Mouse (Mus musculus): ENCODE measurements around the gene Ccdc33. TPM values are rescaled to one million over a fixed set of nuclear protein-coding genes. Genes with fewer than 3 reads are reported as not detected.

The Ccdc33 gene
- polyA plus RNA-seq, 1 experiment = 0.06 TPM

DNA sequence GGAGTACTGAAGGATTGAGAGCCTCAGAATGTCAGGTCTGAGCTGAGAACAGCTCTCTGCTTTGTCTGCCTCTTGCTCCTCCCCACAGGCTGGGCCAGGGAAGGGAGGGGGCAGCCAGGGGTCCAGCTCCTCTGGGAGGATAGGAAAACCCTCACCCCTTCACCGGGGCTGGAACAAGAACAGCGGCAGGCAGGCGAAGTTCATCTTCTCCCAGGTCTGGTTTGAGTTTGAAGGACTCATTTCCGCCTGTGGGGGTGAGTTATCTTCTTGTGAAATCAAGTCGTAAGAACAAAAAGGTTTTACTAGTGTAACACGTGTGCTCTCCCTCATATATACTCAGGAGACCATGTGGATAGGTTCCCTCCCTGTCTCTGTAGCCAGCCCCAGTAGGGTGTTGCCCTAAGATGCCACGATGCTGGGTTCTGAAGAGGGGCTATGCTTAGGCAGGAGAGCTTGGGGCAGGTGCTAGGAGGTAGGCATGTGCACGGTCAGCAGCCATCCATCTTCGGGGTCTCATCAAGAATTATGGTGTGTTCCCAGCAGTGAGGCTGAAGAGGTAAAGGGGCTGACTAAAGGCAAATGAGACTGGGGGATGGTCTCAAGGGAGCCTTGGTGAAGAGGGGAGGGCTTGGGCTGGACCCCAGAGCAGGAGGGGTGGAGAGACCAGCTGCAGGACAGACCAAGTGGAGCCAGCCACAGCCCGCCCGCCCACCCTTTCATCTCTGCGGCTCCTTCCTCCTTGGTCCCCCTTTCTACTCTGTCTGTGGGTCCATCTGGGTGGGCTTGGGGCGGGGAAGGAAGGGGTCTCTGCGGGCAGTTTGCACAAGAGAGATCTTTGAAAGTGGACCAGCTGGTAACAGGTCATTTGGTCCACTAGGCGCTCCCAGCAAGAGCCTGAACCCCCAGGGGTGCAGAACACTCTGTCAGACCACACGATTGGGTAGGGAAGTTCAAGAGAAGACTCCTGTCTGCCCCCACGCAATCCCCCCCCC is 15.6 kb upstream of the Ccdc33 start:
- WGBS = 21% methylated on average over 17 of the region's 17 CpGs
- DNase-seq (ENCODE audit: low read depth, low spot score) = no peak

DNA sequence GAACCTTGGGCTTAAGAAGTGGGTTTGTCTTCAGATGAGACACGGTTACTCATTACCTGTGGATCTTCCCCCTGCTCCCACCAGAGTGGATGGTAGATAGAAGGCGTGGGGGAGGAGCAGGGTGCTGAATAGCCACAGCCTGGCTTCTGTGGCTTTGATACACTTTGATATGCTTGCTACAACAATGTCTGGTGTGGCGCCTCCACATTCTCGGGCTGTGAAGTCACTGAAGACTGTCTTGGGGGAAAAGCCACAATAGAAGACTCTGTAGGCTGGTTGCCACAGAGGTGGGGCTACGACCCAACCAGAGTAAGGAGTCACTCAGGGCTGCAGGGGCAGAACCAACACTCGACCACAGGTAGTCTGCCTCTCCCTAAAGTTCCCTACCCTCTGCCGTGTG is 13.1 kb upstream of the Ccdc33 start:
- no peak for DNase-seq (ENCODE audit: low read depth, low spot score)
- WGBS = 63% methylated on average over 7 of the region's 7 CpGs

DNA sequence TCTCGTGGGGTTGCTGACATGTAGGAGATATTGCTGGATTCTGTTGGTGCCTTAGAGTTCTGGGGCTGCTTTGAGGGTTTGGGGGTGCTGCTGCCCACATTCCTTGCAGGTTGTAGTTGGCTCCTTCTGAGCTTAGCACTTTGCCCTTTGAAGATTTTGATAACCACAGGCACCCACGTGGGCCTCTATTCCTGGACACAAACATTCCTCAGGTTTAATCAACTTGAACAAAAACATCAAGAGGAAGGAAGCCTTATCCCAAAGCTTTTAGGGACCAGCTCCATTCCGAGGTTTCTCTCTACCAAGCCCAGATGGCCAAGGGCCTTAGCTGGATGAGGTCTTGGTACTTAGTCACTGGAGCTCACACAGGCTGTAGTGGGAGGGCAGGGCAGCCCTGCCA is 12.3 kb upstream of the Ccdc33 start:
- 34% methylated on average over 3 of the region's 3 CpGs for WGBS
- no peak for DNase-seq (ENCODE audit: low read depth, low spot score)

DNA sequence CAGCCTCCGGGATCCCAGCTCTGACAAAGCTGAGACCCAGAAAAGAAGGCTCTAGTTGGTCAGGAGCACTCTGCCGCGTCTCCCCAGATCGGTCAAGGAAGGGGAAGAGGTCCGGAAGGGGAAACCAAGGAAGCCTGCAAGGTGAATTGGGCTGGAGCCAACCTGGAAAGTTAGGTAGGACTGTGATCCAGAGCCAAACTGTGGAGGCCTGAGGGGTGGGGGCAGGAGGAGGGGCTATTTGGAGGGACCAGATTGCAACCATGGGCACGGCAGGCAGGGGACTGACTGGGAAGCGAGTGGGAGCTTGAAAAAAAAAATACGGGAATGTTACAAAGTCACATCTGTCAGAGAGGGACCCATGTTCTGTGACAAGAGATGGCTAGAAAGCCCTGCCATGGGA is 10.9 kb upstream of the Ccdc33 start:
- no peak for DNase-seq (ENCODE audit: low read depth, low spot score)
- WGBS = 49% methylated on average over 8 of the region's 8 CpGs

DNA sequence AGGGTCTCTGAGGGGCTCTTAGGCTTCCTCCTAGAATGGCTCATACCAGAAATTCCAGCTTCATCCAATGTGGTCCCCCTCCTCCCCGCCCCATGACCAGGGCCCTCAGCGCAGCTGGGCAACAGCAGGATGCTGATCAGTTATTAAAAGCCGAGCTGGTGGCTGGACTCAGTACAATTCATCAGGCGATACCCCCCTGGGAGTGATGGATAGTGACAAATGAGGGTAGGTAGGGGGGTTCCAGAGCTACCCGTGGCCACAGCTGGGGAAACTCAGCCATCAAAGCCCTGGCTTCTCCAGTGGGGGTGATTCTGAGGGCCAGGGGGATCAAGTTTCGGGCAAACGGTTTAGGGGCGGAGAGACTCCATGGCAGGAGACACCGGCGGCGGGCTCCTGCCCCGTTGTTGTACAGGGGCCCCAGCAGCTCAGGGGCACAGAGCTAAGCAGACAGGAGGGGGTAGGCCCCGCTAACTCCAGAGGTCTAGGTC is 10.3 kb upstream of the Ccdc33 start:
- no peak for DNase-seq (ENCODE audit: low read depth, low spot score)
- WGBS = 35% methylated on average over 13 of the region's 13 CpGs

DNA sequence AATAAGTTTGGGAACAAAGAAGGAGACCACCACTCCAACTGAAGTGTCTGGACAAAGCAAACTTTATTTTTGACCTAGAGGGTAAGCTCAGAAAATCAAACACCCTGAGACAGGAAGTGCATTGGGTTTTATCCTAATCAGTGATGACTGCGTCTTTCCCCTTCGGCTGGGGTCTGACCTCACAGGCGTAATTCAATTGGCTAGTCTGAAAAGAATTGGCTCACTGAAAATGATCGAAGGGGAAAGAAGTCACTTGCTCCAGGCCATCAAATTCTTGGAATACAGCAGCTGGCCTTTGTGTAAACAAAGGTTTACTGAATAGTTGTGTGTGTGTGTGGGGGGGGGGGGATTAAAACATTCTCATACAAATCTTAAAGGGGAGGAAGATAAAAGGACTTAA is 7.2 kb upstream of the Ccdc33 start:
- WGBS = 50% methylated on average over 4 of the region's 4 CpGs
- DNase-seq (ENCODE audit: low read depth, low spot score) = no peak

DNA sequence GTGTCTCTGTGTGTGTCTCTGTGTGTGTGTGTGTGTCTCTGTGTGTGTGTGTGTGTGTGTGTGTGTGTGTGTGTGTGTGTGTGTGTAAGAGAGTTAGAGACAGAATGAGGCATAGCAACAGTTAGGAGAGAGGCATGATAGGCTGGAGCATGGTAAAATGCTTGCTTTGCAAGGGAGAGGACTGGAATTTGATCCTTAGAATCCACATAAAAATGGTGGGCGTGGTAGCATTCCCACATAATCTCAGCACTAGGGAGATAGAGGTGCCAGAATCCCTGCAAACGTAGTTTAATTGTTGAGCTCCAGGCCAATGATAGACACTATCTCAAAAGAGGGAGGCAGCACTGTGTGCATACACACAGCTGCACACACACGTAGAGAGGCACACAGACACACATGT is 6.5 kb upstream of the Ccdc33 start:
- 26% methylated on average over 3 of the region's 3 CpGs for WGBS
- DNase-seq (ENCODE audit: low read depth, low spot score) = peak; percentile 37

DNA sequence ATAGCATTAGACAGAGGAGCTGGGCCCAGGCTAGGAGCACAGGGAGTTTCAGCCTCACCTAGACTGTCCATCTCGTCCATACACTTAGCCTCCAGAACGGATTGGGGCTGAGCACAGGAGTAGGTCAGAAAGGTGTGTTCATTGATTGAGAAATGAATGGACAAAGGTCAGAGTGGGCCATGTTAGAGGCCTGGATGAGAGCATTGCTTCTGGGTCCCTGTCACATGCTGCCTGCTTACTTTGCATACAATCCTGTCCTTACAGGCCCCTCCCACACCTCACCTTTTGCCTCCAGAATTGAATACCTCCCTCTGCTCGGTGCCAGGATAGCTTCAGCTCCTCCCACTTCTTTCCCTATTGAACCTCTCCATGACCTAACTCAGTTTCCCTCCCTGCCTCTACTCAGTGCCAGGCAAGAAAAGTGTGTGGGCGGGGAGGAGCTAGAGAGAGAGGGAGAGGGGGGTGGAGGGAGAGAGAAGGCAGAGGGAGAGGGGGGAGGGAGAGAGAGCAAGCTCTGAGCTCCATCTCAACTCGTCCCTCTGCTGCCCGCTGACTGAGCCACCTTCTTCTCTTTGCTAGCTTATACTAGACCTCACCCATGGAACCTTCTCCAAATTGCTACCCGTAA is 2.5 kb downstream of the Ccdc33 start:
- 45% methylated on average over 7 of the region's 7 CpGs for WGBS
- DNase-seq (ENCODE audit: low read depth, low spot score) = no peak

DNA sequence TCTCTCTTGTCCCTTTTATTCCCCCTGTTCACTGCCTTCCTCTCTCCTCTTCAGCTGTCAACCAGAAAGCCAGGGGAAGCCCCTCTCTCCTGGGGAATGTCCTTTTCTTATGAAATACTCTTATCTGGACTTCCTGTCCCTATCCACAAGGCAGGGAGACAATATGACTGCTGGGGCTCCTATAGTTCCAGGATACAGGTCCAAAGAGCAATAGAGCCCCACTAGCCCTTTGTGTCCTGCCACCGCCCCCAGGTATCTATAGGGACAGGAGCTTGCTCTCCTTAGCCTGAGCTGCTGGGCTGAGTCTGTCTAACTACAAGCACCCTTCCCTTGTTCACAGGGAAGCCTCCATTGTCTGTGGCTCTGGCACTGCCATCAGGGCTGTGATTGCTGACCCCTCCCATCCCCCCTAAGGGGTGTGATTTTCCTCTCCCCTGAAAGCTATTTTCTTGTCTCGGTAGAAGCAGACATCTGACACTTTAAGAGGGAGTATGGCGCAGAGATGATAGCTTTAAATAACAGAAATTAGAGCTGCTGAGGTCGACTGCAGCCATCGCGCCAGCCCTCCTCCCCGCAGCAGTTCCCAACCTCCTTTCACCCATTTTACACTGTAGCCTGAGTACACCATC is 3.2 kb downstream of the Ccdc33 start:
- WGBS = 81% methylated on average over 7 of the region's 7 CpGs

DNA sequence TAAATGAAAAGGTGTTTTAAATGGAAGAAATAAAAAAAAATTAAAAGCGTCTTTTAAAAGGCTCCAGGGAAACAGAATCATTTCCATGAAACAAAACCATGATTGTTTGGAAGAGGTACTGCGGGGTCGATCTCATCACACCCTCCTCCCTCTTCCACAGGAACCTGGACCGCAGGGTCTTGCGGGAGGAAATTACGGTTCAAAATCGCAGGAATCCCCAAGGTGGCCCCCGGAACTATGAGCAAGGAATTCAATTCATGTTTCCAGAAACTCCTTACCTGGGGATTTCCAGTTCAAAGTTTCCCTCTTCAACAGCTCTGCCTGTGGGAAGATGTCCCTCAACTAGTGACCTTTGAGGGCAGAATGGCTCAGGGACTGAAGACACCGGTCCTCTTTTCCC is 4.6 kb downstream of the Ccdc33 start:
- 29% methylated on average over 9 of the region's 9 CpGs for WGBS
- no peak for DNase-seq (ENCODE audit: low read depth, low spot score)

More for the DNA sequence above, 3.2 kb downstream of the Ccdc33 start:
- no peak for DNase-seq (ENCODE audit: low read depth, low spot score)

DNA sequence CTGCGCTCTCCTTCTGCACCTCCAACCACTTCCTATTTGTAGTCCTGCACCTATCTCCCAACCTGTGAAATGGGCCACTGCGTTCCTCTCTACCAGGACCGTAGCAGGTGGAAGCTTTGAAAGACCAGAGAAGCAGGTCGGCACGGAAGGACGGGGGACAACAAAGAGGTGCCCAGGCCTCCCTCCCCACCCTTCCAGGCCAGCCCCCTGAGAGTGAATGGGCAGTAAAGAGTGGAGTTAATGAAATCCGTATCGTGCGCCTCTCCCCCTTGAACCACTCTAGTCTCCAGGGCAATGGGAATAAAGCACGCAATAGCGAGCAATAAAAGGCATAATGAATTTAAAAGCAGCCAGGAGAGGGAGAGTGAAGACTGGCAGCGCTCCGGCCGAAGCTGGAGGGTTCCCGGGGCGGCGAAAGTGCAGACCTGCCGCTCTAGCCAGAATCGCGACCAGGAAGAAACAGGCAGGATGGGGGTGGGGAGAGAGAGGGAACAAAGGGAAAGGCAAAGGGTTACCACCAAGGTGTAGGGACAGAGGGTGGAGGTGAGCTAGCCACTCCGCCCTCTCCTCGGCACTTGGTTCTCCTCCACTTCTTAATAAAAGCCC is 5.2 kb downstream of the Ccdc33 start:
- WGBS = 17% methylated on average over 22 of the region's 22 CpGs
- DNase-seq (ENCODE audit: low read depth, low spot score) = no peak

DNA sequence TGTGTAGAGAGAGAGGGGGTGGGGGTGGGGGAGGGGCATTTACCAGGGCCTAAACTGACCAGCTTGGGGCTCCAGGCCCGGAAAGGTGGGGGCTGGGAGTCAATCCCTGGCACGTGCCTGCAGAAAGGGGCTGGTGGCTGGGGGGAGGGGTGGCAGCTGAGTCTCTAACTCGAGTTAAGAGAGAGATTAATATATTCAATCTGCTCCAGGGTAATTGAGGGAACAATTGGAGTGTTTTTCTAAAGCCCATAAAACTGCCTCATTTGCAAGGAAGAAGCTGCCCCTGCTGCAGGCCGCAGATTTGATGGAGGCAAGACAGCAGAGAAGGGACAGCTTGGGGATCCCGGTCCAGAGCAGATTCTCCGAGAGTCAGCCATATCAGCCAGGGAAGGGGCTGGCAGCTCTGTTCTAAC is 5.8 kb downstream of the Ccdc33 start:
- WGBS = 46% methylated on average over 6 of the region's 6 CpGs
- DNase-seq (ENCODE audit: low read depth, low spot score) = no peak

DNA sequence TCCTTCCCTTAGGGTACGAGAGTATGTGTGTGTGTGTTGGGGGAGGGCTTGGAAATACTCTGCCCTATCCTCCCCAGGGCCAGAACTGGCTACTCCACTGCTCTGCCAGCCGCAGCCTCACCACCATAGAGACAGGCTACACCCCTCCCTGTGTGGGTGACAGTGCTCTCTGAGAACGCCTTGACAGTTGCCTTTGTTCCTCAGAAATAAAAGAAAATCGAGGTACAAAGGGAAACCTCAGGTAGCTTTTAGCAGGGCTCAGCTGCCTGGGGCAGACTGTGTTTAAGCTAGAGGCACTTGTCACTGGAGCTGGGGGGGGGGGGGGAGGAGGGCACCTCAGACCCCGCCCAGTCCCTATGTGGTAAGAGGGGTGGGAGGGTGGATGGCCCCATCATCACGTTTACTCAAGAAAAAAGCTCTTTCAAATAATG is 6.3 kb downstream of the Ccdc33 start:
- no peak for DNase-seq (ENCODE audit: low read depth, low spot score)
- WGBS = 59% methylated on average over 6 of the region's 6 CpGs

DNA sequence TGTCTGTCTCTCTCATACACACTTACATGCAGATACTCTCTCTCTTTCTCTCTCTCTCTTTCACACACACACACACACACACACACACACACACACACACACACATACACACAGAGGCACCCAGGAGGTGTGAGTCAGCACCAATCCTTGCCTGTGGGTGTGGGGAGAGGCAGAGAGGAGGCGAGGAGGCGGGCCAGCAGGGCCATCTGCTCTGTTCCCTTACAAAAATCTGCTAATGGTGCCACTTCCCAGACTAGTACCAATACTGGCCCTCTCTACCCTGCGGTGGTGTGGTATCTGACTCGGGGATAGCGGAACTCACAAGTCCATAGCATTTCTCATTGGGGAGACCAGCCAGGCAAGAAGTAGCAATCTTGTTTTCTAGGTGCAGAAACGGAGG is 7.2 kb downstream of the Ccdc33 start:
- WGBS = 61% methylated on average over 6 of the region's 6 CpGs

DNA sequence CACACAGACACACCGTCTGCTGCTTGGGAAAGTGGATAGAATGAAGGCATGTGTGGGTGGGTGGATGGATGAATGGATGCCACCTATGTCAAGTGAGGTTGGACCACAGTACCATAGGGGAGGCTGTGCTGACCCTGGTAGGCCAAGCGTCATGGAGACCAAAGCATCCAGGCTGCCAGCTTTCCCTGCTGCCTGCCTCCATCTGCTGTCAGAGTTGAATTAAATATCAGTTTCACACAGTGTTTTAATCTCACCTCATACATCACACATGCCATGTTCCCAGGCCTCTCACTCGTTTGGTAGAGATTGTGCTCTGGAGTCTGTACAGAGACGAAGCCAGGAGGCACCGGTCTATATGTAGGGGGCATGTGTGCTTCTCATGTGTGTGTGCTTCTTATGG is 7.8 kb downstream of the Ccdc33 start:
- DNase-seq (ENCODE audit: low read depth, low spot score) = no peak
- 82% methylated on average over 5 of the region's 5 CpGs for WGBS

More for the DNA sequence above, 7.2 kb downstream of the Ccdc33 start:
- no peak for DNase-seq (ENCODE audit: low read depth, low spot score)

DNA sequence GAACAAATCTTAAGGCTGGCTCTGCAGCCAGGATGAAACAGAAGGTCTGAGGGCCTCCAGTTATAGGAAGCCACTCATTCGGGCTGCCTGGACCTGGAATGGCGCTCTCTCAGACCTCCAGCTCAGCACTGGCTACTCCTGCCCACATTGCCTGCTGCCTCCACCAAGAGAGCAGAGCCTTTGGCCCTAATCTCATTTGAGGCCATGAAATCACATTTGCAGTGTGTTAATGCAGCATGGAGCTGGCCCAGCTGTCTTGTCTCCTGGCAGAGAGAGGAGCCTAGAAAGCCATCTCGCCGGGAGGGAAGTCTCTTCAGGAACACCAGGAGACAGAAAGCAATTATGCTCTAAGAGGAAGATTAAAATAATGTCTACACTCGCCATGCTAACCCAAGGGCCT is 11.1 kb downstream of the Ccdc33 start:
- WGBS = 67% methylated on average over 5 of the region's 5 CpGs
- DNase-seq (ENCODE audit: low read depth, low spot score) = no peak

DNA sequence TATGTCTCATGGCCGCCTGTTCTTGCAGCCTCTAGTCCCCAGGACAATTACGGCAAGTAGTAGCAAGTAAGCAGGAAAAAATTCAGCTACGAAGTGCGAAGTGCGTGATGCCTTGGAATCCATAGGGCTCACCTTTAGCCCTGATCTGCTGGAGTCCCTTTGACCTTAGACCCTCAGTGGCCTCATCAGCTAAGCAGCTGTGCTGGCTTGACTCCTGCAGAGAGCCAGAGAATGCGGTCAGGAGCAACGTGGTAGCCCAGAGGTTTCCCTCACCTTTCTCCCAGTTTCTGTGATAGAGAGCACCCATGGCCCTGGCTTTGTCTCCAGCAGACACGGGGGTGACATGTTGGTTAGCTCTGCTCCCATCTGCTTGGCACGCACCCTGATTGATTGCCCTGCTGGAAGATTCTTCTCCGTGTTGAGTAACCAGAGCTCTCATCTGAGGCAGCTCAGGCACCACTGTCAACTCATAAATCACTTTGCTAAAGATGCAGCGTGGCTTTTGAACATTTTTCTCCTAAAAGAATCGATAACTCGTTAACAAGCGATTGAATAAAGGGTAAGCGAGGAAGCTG is 12.9 kb downstream of the Ccdc33 start:
- no peak for DNase-seq (ENCODE audit: low read depth, low spot score)
- WGBS = 55% methylated on average over 15 of the region's 15 CpGs

DNA sequence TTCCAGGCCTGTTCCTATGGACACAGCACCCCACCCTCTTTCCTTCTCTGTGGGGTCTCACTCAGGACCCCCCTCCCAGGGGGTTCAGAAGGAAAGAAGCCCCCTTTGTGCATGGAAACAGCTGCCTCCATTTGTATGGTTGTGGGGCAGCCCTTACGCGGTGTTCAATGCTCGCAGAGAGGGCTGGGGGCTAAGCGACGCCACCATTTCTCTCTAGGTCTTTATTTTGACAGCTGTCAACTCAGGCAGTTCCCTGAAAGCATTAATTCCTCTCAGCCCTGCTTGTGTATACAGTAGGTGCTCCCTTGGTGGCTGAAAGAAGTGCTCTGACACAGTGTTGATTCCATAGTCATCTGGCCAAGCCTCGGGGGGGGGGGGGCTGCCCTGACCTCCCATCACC is 15.0 kb downstream of the Ccdc33 start:
- DNase-seq (ENCODE audit: low read depth, low spot score) = no peak

DNA sequence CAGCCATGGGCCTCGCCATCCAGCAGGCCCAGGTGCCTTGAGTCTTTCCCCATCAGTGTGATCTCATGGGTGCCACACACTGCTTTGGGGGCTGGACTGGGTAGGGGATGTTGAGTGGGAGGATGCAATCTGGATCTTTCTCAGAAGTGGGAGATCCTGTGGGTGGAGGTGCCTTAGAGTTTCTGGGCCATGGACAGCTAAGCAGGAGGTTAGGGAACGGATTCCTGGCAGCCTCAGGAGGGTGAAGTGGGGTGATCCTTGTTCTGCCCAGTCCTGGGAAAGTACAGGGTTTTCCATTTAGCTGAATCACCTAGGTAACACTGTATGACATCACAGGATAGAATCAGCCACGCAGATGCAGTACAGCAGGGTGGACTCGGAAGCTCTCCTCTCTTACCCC is 16.6 kb downstream of the Ccdc33 start:
- DNase-seq (ENCODE audit: low read depth, low spot score) = no peak
- 70% methylated on average over 4 of the region's 4 CpGs for WGBS

More for the DNA sequence above, 15.0 kb downstream of the Ccdc33 start:
- WGBS = 73% methylated on average over 6 of the region's 6 CpGs
